Mouse (Mus musculus) spleen, postnatal 4 days (tissue): ENCODE data around the gene Tsku.

Experiments used
- DNase-seq, 2 experiments: peaks; one replicate each; pipeline ENCODE4 v3.0.0; 2022; ENCODE audit warnings: low spot score in 2 of 2

Gene Tsku

DNA sequence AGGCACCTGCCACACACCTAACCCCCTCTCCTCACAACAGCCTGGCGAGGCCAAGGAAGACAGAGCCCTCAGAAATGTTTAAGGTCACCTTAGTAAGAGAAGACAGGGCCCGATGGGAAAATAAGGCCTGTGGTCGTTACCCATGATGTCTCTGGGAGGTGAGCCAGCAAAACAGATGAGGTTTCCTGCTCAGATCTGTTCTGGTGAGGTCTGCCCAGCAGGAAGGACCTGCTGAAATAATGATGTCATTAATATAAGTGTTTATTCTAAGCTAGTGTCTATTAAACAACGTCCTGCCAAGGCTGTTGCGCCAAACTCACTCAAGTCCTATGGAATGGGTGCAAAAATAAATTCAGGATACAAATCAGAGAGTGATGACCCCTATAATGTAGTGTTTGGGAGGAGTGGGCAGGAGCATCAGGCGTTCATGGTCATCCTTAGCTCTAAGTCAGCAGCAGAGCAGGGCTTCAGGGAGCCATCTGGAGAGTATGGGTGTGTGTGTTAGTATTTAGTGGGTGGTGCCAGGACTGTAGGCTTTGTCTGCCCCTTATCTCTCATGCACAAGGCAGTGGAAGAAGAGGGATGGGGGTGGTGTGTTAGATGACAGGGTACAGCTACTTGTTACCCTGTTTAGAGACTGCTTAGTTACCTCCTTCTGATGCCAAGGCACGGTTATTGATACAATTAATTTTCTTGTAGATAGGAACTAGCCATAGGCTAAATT, 31.3 kb downstream of the Tsku start:
- peak in 1 of 2 experiments; percentile 54 for DNase-seq

DNA sequence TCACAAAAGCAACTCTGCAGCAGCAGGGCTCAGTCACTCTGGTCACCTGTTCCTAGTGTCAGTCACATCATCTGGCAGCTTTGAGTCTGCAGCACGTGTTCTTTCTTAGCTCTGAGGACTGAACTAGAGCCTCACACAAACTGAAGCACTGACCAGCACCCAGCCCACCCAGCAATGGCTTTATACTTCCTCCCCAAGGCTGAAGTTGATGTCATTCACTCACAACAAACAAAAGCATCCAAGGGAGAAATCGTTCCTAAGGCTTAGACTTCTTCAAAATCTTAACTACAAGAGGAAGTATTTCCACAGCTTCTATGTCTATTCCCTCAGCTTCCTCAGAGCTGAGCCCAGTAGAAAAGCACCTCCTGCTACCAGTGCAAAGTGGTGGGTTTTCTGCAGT, 32.8 kb downstream of the Tsku start:
- no peak for DNase-seq

DNA sequence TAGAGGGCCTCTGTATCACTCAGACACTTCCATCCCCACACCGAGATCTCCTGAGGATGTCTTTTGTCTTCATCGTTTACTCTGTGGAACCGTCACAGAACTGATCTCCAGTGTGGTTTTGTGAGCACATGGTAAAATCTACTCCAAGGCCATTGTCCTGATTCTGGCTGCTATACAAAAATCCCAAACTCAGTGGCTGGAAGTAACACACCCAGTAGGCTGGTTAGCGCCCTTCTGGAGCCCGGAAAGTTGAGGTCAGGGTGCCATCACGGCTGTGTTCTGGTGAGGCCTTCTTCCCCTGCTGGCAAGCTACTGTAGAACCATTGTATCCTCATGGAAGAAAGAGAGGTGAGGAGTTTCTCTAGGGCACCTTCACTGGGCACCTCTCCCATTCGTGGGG, 35.1 kb downstream of the Tsku start:
- no peak for DNase-seq

DNA sequence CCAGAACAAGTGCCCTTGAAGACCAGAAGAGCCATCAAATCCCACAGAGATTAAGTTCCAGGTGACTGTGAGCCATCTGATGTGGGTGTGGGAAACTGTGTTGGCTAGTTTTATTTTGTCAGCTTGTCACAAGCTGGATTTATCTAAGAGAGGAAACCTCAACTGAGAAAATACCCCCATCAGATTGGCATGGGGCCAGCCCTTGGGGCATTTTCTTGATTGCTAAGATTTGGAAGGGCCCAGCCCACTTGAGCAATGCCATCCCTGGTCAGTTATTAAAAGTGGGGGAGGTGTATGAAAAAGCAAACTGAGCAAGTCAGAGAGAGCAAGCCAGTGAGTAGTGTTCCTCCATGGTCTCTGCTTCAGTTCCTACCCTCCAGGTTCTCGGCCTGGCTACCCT, 36.9 kb downstream of the Tsku start:
- no peak for DNase-seq

DNA sequence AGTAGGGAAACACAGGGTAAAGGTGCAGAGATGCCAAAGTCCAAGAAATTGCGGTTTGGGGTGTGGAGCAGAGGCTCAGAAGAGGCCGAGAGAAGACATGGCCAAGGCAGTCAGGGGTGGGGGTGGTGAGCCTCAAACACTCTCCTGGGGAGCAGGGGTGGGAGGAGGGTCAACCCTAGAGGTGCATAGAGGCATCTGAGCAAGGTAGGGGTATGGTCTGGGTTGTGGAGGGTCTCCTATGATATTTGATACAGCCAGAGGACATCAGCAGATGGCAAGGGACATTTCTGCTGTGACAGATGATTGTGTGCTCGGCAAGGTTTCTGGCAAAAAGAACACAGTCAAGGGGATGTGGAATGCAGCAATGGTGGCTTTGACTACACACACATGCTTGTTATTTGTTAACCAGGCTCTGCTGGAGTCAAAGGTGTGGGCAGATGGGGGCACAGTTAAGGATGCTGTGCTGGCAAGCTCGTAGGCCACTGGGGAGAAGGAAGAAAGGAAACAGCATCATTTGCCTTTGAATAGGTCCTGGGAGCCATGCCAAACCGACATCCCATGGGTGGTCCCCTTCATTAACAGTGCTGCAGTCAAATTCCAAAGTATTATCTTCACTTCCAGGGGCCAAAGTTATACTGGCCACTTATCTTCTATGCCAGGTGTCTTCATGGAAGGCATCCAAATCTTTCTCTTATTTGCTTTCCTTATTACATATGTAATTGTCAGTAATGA, 37.7 kb downstream of the Tsku start:
- peak in 1 of 2 experiments; percentile 41 for DNase-seq

DNA sequence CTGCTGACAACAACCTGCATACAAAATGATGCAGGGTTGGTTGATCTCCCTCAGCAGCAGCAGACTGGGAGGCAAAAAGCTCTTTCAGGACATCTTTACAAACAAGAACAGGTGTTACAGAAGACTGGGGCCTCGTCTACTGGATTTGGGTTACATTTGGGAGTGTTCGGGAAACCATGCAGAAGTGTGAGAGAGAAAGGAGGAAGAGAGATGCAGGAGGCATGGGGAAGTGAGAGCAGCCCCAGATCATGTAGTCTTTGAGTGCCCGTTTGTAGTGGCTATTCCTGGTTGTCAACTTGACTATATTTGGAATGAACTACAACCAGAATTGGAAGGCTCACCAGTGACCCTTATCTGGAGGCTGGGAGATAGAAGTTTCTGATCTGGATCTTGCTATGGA, 38.7 kb downstream of the Tsku start:
- no peak for DNase-seq

DNA sequence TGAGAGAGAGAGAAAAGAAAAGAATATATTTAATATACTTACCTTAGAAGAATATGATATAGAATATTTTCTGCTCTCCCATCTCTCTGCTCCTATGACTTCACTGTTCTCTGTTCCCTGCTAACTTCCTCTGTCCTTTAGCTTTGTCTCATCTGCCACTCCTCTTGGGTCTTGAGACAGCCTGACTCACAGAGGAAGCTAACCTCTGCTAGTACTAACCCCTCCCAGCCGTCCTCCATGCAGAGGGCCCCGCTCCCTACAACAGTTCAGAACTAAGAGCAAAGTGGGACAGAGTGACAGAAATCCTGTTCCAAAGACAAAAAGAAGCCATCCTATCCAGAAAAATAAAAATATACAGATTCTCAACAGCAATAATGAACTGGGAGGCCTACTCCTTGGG, 40.0 kb downstream of the Tsku start, which contains the start of gene Acer3:
Gene Acer3, minus strand, starts transcription at position 126 of the 400 bp plus-strand sequence.
- DNase-seq = no peak

DNA sequence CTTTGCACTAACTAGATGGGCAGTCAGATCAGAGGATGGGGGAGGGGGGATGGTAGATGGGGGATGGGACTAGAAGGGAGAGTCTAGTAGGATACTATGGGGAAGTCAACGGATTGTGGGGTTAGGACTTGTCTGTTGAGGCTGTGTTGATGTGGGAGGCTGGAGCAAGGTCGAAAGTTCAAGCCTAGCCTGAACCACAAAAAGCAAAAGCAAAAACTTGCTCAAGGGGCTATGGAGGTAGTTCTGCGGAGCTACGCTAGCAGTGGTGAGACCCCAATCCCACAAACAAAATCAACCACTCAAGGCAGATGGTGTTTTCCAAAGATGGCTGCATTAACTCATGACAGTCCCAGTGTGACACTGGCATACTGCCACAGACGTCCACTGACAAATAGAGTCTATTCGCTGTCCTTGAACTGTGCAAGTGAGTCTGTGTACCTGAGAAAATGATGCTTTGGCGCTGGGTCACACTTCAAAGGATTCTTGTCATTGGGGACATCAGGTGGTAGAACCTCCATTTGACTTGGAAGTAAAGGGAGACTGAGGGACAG, 41.0 kb downstream of the Tsku start:
- DNase-seq = no peak

DNA sequence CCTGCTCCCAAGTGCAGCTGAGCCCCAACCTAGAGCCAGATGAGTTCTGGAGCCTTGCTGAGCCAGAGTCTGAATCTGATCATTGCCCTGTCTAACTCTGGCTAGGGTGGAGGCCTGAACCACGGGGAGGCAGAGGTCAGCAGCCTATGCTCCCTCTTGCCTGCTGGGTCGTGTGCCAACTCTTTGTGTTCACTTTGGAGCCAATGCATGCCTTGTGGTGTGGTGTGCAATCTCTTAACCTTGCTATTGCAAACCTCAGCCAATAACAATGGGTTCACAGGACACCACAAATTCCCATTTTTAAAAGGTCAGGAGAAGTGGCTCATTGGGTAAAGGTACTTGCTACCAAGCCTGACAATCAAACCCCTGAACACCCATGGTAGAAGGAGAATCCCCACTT, 44.6 kb downstream of the Tsku start:
- no peak for DNase-seq

DNA sequence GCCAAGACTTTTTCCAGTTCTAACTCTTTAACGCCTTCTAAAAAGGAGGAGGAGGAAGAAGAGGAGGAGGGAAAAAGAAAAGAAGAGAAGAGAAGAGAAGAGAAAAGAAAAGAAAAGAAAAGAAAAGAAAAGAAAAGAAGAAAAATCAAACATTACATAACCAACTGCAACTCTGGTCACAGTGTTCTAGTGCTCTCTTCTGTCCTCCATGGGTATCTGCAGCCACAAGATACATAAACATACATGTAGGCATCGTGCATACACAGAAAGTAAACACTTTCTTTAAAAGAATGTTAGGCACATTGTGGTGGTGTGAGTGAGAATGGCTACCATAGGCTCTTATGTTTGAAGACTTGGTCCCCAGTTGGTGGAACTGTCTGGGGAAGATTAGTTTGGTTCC, 46.0 kb downstream of the Tsku start:
- DNase-seq = no peak

DNA sequence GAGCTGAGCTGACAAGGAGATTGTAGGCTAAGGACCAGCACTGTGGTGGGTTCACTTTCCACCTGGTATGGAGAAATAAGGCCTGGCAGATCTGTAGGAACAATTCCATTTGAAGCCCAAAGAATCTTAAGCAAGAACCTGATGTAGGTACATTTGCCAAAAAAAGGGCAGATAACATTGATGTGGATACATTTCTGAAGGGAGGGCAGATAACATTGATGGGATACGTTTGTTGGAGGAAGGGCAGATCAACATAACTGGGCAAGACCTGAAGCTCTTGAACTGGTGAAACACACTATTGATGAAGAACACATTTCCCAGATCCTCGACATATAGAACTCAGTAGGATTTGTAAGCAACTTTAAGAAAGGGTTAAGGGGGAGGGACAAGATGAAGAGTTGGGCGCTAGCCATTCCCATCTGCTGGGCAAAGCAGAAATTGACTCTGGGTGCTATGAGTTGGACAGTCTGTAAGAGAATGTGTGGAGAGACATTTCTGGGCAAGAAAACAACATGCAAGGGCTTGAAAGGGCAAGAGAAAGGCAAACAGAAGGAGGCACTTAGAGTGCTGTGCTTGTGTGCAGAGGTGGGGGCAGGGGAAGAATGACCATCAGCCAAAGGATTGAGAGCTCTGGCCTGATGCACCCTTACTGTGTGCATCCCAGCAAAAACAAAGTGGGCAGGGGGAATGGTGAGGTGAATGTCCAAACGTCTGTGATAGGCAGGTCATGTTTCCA, 48.8 kb downstream of the Tsku start:
- no peak for DNase-seq

DNA sequence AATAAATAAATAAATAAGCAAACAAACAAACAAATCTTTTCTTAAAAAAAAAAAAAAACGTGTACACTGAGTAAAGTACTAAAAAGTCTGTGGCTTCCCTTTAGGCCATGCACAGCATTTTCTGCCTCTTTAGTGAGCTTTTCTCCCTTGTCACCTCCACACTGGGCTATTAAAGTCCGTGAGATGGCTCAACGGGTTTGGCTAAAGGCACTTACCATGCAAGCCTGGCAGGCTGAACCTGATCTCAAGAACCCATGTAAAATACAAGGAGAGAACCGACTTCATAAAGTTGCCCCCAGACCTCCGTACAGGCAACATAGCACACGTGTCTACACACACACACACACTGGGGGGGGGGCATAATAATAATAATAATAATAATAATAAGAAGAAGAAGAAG, 50.9 kb downstream of the Tsku start:
- DNase-seq = no peak

DNA sequence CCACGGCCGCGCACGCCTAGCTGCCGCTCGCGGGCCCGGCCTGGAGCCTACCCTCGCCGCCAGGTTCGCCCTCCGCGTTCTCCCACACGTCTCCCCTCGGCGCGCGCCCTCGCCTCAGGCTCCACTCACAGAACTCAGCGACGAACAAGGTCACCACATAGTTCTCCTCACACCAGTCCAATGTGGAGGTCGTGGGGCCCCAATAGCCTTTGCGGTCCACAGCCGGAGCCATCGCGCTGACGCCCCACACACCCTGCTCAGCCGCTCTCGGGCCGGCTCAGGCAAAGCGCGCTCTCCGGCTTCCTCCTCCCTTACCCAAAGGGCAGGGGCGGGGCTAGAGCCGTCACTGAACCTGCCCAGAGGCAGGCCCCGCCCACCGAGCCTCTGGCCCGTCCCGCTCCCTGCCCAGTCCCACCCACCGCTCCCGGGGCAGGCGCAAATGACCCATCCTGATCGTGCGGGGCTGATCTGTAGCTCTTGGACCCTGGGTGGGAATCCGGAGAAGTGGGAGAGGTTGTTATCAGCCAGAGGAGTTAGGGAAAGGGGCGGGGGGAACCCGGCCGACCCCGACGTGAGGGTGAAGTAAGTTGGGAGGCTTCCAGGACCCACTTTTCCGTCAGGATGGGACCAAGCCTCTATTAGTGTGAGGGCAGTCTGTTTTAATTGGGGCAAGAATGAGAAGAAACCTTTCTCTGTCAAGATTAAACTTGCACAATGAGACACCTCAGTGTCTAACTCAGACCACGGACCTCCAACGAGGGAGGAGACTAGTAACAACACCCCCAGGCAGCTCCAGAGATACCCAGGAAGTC, 51.7 kb downstream of the Tsku start:
- DNase-seq = peak; percentile 98 to 99

DNA sequence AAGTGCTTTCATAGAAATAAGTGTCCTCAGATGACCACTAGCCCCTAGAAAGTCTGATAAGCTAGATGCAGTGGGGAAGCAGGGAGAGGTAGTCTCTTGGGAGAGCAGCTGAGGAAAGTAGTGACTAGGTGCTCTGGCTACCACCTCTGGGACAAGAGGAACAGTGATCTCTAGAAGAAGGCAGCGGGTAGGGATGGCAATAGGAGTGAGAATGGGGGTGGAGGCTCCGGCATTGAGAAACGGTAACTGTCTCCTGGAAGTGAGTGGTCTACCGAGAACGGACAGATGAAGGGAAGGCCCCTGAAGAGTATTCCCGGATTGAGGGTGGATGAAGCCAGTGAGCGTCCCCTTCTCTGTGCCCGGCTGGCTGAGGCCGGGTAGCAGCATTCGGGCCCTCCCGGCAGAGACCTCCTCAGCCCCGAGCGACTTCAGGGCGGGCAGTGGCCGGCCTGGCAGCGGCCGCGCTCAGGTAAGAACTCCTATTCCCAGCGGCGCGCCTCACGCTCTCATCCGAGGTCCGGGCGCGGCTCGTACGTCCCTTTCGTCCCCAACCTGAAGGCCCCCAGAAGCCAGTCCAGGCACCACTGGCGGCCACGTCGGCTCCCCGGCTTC, 52.4 kb downstream of the Tsku start:
- DNase-seq = no peak

DNA sequence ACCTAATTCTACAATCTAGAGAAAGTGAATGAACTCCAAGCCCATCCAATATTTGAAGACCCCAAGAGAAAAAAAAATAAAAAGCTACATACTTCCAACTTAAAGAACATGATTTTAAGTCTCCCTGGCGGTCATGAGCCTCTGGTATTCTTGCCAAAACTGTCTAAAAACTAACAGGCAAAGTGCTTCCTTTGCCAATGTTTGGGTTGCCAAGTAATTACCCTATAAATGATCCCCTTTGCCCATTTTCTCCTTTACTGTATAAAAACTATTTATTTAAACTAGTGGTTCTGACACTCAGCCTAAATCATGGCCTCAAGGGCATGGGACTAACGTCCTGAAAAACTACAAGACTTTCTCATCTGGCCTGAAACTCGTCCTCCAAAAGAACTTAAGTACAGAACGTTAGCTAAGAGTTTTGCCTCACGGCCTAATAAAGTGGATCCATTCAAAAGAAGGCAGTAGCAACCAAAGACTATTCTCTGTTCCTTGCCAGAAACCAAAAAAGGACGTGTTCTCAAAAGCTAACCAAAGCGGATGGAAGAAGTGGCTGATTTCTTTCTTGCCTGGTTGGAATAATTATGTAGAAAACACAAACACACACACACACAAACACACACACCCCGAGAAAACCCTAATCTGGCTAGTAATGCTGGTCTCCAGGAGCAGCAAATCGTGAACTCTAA, 53.1 kb downstream of the Tsku start:
- no peak for DNase-seq

DNA sequence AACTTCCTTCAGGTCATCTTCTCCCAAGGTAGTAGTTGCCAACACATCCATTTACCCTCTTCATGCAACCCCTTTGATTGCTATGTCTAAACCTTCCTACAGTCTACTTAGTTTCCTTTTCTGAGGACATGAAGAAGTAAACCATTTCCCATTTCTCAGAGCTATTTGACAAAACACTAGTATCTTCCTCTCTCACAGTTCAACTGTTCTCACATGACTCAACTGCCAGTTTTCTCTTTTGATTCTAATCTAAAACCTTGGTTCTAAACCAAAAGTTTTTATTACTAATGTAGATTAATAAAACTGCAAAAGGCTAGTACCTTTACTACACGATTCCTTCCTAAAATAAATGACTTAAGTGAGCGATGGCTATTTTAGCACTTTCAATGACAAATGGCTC, 53.7 kb downstream of the Tsku start:
- no peak for DNase-seq
